Mouse (Mus musculus) telencephalon, adult 2 months (tissue): Measurements from ENCODE around the gene Itpk1.

Source experiments
- DNase-seq: peaks from one replicate; pipeline ENCODE4 v3.0.0-alpha.2; 2011; ENCODE audit warnings: low read depth, low spot score

Gene Itpk1

DNA sequence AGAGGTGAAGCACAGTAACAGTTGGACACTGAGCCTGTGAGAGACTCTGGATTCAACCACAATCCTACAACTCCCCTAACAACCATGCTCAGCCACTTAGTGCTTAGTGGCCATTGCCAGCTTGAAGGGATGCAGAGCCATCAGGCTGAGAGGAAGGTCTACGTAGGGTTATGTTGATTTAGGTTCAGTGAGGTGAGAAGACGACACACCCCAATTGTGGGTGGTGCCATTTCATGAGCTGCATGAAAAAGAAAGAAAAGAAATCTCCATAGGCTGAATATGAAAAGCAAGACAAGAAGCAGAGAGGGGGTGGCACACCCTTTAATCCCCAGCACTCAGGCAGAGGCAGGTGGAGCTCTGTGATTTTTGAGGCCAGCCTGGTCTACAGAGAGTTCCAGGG lies 9.4 kb upstream of the Itpk1 start:
- no peak for DNase-seq

- DNase-seq: no peak
Observed at GRCm38 (mm10) chr12:102713153-102713865, 8.6 kb upstream of the Itpk1 start.

- no peak for DNase-seq
Observed at GRCm38 (mm10) chr12:102710851-102711375, 6.2 kb upstream of the Itpk1 start.

DNA sequence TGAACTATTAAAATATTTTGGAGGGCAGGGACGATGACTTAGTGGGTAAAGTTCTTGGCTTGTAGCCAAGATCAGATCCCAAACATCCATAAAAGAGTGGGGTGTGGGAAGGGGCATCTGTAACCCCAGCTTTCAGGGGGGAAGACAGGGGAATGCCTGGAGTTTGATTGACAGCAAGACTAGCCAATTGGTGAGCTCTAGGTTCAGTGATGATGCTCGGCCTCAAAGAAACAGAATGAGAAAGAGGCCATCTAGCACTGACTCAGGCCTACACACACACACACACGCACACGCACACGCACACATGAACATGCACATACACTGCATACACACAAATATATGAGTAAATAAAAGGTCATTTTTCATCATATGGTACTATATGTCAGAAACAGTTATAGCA lies 5.2 kb upstream of the Itpk1 start:
- no peak for DNase-seq

DNA sequence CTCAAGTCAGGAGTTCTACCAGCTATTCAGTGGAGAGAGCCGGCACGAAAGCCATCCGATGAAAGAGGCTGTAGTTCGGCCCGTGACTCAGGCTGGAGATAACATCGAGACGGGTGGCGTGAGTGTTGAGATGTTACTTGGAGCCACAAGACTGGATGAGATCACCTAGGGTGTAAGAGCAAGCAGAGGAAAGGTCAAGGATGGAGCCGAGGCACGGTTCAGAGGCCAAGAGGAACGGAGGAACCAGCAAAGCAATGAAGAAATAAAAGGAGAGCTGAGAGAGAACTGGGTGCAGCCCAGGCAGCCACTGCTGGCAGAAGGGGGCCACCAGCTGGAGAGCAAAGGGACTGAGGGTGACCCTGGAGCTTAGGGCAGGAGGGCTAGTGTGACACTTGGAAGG lies 3.5 kb upstream of the Itpk1 start:
- DNase-seq: no peak

DNA sequence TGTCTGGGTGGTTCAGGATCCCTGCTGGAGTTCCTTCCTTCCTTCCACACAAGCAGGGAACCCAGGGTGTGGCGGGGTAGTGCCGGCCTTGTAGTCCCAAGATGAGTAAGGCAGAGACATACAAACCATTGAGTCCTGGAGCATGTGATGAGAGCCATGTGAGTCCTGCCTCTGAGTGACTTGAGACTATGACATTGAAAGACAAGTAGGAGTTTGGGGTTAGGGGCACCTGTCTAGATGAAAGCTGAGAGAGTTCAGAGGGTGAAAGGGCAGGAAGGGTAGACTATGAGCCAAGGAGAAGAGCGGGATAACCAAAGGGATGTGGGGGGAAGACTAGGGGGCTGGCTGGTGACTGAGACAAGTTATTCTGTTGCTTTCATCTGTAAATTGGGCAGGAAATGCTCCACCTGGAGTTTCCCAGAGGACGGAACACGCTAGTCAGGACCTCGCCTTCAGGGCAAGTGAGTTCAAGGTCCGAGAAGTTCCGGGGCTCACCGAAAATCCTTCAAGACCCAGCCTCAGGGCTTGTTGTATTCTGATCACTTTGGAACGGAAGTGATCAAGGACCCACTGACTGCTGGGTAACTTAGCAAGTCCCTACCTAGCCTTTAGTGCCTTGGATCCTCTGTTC lies 2.2 kb upstream of the Itpk1 start:
- no peak for DNase-seq

GRCm38 (mm10) chr12:102705906-102706640 lies 1.3 kb upstream of the Itpk1 start:
- peak; percentile 60 for DNase-seq

- peak; percentile 43 for DNase-seq
Observed at GRCm38 (mm10) chr12:102705216-102705871, 614 bp upstream of the Itpk1 start.

GRCm38 (mm10) chr12:102703921-102704408 lies 765 bp downstream of the Itpk1 start:
- DNase-seq: no peak

DNA sequence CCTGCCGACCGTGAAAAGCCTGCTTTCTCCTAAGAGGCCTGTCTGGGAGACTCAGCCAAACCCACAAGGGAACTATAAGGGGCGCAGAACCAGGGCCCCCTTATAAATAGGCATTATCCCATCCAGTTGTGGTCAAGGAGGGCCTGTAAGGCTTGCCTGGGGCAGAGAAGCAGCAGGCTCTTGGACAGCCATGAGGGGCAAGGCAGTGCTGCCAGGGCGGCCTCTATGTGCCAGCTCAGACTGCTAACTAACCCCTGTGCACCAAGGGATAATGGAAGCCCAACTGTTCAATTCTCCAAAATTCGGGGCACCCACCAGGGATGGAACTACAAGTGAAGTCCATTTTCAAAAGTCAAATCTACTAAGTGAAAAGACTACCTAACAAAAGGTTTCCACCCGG lies 1.3 kb downstream of the Itpk1 start:
- DNase-seq: no peak

- no peak for DNase-seq
Observed at GRCm38 (mm10) chr12:102703111-102703412, 1.7 kb downstream of the Itpk1 start.

DNA sequence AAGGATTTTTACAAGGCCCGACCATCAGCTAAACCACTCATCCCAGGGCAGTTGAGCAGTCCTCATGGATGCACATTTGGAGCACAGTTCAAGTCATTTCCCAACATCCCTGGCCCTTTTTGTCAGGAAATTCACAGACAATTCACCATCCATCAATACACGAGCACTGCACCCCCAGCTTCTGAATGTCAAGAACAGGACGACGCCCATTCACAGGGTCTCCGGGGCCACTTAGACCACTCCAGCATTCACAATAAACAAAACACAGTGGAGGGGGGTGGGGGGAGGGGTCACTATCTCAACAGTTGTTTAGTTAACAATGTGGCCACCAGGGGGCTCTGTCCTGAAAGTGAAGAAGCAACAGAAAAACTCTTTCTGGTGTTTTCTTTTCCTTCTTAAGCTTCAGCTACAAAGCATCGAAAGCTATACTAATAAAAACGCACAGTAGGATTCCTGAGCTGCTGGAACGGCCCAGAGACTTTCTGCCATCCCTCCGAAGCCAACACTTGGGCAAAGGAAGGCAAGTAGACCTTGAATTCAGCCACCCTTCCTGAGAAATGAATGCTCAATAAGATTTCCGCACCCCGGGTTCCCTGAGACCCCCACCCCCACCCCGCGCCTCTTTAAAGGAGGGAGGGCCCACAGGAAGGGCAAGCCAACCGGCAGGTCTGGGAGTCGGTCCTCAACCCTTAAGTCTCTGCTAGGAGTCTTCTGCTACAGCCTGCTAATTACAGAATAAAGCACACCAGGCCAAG lies 2.2 kb downstream of the Itpk1 start:
- DNase-seq: no peak

GRCm38 (mm10) chr12:102701691-102702207 lies 3.0 kb downstream of the Itpk1 start:
- no peak for DNase-seq

DNA sequence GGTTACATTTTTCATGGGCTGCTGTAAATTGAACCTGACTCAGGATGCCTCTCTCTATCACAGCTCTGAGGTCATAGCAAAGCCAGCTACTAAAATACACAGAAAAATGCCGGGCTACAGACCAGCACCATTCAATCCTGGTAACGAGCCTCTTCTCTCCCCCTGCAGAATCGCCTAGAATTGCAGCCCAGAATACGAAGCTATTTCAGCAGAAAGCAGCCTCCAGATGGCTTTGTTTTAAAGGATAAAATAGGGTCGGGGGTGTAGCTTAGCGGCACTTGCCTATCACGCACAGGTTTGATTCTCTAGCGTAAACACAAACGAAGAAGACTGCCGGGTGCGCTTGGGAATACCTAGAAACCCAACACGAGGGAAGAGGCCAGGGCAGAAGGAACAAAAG lies 4.3 kb downstream of the Itpk1 start:
- DNase-seq: no peak

DNA sequence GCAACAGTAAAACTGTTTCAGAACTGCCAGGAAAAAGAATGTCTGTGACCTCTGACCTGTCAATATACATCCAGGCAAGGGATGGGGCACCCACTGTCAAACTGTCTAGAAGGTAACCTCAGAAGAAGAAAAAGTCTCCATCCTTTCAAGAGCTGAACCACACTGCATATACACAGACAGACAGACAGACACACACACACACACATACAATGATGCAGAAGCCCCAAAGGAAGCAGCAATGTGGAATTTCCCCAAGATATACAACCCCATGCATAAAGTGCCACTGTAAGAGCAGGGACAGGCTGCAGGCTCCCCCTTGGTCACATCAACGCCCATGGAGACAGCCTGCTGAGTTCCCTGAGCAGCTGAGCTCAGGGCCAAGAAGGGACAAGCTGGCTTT lies 5.6 kb downstream of the Itpk1 start:
- DNase-seq: no peak

- DNase-seq: no peak
Observed at GRCm38 (mm10) chr12:102698089-102698684, 6.5 kb downstream of the Itpk1 start.

- no peak for DNase-seq
Observed at GRCm38 (mm10) chr12:102697381-102697780, 7.3 kb downstream of the Itpk1 start.

DNA sequence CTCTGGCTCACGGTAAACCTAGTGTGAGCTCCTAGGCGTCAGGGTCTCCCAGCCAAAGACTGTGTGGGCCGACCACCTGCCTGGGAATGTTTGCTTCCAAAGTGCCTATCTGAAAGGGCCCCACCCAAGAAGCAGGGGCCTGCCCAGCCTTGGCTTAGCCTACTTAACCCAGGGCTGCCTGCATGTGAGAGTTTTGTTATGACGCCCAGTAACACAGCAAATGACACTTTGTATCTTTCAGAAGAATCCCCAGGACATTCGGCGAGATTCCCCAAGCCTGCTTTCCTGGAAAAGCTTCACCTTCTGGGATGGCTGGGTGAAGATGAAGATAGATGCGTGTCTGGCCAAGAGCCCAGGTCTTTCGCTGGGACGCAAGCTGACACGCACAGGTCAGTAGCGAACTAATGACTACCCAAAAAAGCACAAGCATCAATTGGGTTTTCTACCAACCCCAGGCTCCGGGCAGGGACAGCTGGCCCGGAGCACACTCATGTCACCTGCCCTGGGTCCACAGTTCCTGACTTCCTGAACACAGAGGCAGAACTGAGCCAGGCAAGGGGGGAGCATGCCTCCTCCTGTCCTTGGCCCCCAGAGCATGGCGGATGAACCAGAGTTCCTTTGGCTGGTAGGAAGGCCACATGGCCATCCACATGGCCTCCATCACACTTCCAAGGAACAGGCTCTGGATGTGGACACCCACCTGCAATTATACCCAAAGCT lies 7.9 kb downstream of the Itpk1 start:
- no peak for DNase-seq

- peak; percentile 85 for DNase-seq
Observed at GRCm38 (mm10) chr12:102695369-102696239, 9.1 kb downstream of the Itpk1 start.
